Mouse (Mus musculus) forebrain, embryonic 11.5 days (tissue): ENCODE data around the gene Rad18. TPM values are rescaled to one million over a fixed set of nuclear protein-coding genes. Genes with fewer than 3 reads are reported as not detected.

Source experiments
- ATAC-seq: fragments of 200-750 bp; cut with Nextera tagmentation; replicated peaks from 2 replicates; pipeline ENCODE4 v1.8.0; 2017; ENCODE audit warnings: moderate TSS enrichment; ENCODE audit not compliant: low FRiP score
- DNase-seq: peaks from one replicate; pipeline ENCODE4 v3.0.0-alpha.2; 2017; ENCODE audit warnings: low spot score
- H3K27ac ChIP-seq: fragments of 300-500 bp; sonication (generic); 2 replicates; pipeline ENCODE4 v1.5.1; 2014; ENCODE audit warnings: low read depth, low read length
- H3K27me3 ChIP-seq: fragments of 300-500 bp; sonication (generic); 2 replicates; pipeline ENCODE4 v1.6.1; 2014; ENCODE audit warnings: mild to moderate bottlenecking, low read length, mixed read lengths; ENCODE audit not compliant: control insufficient read depth, insufficient read depth
- H3K36me3 ChIP-seq: fragments of 300-500 bp; sonication (generic); 2 replicates; pipeline ENCODE4 v1.6.1; 2014; ENCODE audit warnings: mild to moderate bottlenecking, low read length, moderate library complexity, mixed read lengths; ENCODE audit not compliant: control insufficient read depth, insufficient read depth
- H3K4me1 ChIP-seq: fragments of 300-500 bp; sonication (generic); replicated peaks from 2 replicates; pipeline ENCODE4 v1.6.1; 2014; ENCODE audit warnings: low read length, mixed read lengths; ENCODE audit not compliant: control insufficient read depth, insufficient read depth
- H3K4me2 ChIP-seq: fragments of 300-500 bp; sonication (generic); 2 replicates; pipeline ENCODE4 v1.6.1; 2014; ENCODE audit warnings: low read depth, mild to moderate bottlenecking, low read length, moderate library complexity, mixed read lengths; ENCODE audit not compliant: severe bottlenecking
- H3K4me3 ChIP-seq: fragments of 300-500 bp; sonication (generic); 2 replicates; pipeline ENCODE4 v1.5.1; 2014; ENCODE audit warnings: low read depth, low read length
- H3K9ac ChIP-seq: fragments of 300-500 bp; sonication (generic); 2 replicates; pipeline ENCODE4 v1.6.1; 2014; ENCODE audit warnings: low read length
- H3K9me3 ChIP-seq: fragments of 300-500 bp; sonication (generic); 2 replicates; pipeline ENCODE4 v1.6.1; 2016; ENCODE audit warnings: low read length, mixed read lengths; ENCODE audit not compliant: control insufficient read depth
- WGBS: fragments of 180-500 bp; shearing (Covaris S2); extraction: QIAGEN DNeasy Blood & Tissue Kit; methylation state at CpG from one replicate; pipeline ENCODE4 v1.1.7; 2014; 5-methylcytosine and 5-hydroxymethylcytosine counted together
- polyA plus RNA-seq: library from polyadenylated mRNA; unstranded; fragments of >200 nt; fragmentation: Nextera tagmentation; extraction: Ambion mirVana; gene quantifications from 2 replicates; pipeline ENCODE4 v1.2.1, GENCODE M21; 2014

Gene Rad18
- 47.5 and 54.1 TPM in 2 replicates for polyA plus RNA-seq

DNA sequence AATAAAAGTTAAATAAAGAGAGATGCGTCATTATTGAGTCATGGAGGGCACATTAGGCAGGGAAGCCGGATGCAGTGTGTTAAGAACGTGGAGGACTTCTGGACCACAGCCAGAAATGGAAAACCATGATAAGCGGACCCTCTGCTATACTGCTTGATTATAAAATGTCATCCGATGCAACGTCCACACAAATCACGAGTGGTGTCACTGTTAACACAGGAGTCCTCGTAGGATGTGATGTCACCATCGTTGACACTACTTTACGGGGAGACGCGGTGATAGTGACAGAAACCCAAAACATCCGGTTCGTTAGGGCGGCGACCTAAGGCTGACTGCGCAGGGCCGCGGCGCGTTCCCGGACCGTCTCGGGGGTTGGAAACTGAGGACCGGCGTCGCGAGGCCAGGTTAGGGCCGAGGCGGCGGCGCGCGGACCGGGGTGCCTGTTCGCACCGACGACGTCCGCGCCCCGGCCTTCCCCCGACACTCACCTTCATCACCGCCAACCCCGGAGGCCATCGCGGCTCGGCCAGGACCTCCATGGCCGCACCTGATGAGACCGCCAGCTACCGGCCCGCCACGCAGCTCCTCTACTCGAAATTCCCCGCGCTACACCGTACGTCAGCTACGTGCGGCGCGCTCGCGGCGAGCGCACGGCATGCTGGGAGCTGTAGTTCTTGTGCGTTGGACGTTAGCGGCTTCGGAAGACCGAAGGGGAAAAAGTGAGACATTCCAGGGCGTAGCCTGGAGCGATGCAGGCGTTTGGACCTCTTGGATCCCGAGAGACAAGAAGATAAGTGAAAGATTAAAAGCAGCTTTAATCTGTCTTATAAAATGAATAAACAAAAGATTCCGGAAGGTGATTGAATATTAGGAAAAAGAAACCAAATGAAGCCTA lies at the start of gene Rad18:
TSS of gene Rad18 (minus strand) at position 631 of the 895 bp plus-strand sequence.
- no peaks in the 10 kb centered on the region for H3K36me3 ChIP-seq
- H3K9me3 ChIP-seq = no peaks in the 10 kb centered on the region
- H3K9ac ChIP-seq = peak within 1 kb of the TSS; percentile 76
- peak within 1 kb of the TSS; percentile 71 for H3K4me2 ChIP-seq
- ATAC-seq = peak; percentile 95
- under 1% methylated on average over 77 of the region's 77 CpGs for WGBS
- H3K27ac ChIP-seq = 0 out of 2 replicates have a peak within 1 kb of the TSS, but pooled peaks have one; percentile 37
- peak; percentile 92 for DNase-seq
- H3K27me3 ChIP-seq = no peaks in the 10 kb centered on the region
- peak within 1 kb of the TSS; percentile 73 for H3K4me3 ChIP-seq
- H3K4me1 ChIP-seq = 0 out of 2 replicates have a peak, but pooled peaks cover 2% of the 10 kb centered on the region

GRCm38 (mm10) chr6:112742297-112742696 lies 45.8 kb upstream of the Rad18 start:
- Histone ChIP-seq H3K27ac (no peak overlapping the region), H3K27me3 (no peaks in the 10 kb centered on the region), H3K4me3 (no peak overlapping the region), H3K9me3 (no peaks in the 10 kb centered on the region), H3K4me2 (no peak overlapping the region), H3K9ac (no peak overlapping the region), H3K36me3 (peaks cover 8% of the 10 kb centered on the region), H3K4me1 (no peaks in the 10 kb centered on the region)
- no peak for ATAC-seq
- WGBS = 81% methylated on average over 2 of the region's 2 CpGs
- DNase-seq = no peak

DNA sequence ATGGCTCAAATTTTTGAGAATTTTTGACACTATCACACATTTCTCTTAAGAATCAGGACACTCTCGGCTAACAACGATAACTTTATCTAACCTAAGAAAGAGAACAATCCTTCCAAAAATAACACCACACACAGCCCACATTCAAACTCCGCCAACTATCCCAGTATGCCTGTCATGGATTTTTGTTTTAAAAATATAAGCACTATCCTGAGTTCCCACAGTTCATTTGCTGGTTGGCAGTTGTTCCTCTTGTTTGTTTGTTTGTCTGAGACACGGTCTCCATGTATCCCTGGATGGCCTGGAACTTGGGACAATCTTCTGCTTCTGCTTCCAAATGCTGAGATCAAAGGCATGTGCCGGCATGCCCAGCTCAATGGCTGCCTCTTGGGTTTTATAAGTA lies 45.3 kb upstream of the Rad18 start:
- Histone ChIP-seq H3K9ac (no peak overlapping the region), H3K9me3 (no peaks in the 10 kb centered on the region), H3K27ac (no peak overlapping the region), H3K27me3 (no peaks in the 10 kb centered on the region), H3K4me2 (no peak overlapping the region), H3K36me3 (peaks cover 11% of the 10 kb centered on the region), H3K4me3 (no peak overlapping the region), H3K4me1 (no peaks in the 10 kb centered on the region)
- ATAC-seq (no peak), DNase-seq (no peak)
- WGBS = 95% methylated on average over 5 of the region's 5 CpGs

GRCm38 (mm10) chr6:112739635-112740034 lies 43.1 kb upstream of the Rad18 start:
- Histone ChIP-seq H3K36me3 (peaks cover 22% of the 10 kb centered on the region), H3K4me1 (no peaks in the 10 kb centered on the region), H3K27ac (no peak overlapping the region), H3K4me2 (no peak overlapping the region), H3K9ac (no peak overlapping the region), H3K9me3 (no peaks in the 10 kb centered on the region), H3K4me3 (no peak overlapping the region), H3K27me3 (no peaks in the 10 kb centered on the region)
- no peak for ATAC-seq
- WGBS = 97% methylated on average over 3 of the region's 3 CpGs
- DNase-seq = no peak

DNA sequence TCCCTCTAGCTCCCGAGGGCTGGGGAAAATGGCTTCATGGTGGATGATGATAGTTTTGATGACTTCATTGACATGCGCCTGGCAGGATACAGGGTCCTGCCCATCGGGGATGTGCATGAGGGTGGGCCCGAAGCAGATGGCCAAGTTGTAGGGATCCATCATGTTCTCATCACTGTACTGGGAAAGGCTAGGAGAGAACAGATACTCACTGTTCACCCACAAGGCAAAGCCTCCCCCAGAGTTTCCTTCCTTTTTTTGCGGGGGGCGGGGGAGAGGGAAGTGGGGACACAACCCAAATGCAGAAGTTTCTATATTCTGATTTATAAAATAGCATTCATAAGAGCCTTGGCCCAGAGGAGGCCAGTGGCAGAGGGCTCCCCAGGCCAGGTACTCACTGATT lies 42.4 kb upstream of the Rad18 start:
- Histone ChIP-seq H3K27me3 (no peaks in the 10 kb centered on the region), H3K36me3 (peaks cover 22% of the 10 kb centered on the region), H3K27ac (no peak overlapping the region), H3K4me2 (no peak overlapping the region), H3K9me3 (no peaks in the 10 kb centered on the region), H3K4me1 (no peaks in the 10 kb centered on the region), H3K9ac (no peak overlapping the region), H3K4me3 (no peak overlapping the region)
- 90% methylated on average over 6 of the region's 6 CpGs for WGBS
- DNase-seq = no peak
- no peak for ATAC-seq

- Histone ChIP-seq H3K4me1 (no peaks in the 10 kb centered on the region), H3K36me3 (peaks cover 23% of the 10 kb centered on the region), H3K4me2 (no peak overlapping the region), H3K27me3 (no peaks in the 10 kb centered on the region), H3K9me3 (no peaks in the 10 kb centered on the region; the same call in 1 of the 2 replicates), H3K4me3 (no peak overlapping the region), H3K9ac (no peak overlapping the region), H3K27ac (no peak overlapping the region)
- no peak for ATAC-seq
- 96% methylated on average over 3 of the region's 3 CpGs for WGBS
- DNase-seq = no peak
Measured at GRCm38 (mm10) chr6:112736471-112736870, 40.0 kb upstream of the Rad18 start.

GRCm38 (mm10) chr6:112735054-112735453 lies 38.6 kb upstream of the Rad18 start:
- H3K27me3 ChIP-seq = no peaks in the 10 kb centered on the region
- H3K4me3 ChIP-seq = no peak overlapping the region
- H3K36me3 ChIP-seq = peaks cover 22% of the 10 kb centered on the region
- no peak overlapping the region for H3K4me2 ChIP-seq
- H3K9ac ChIP-seq = no peak overlapping the region
- no peak for DNase-seq
- WGBS = 66% methylated on average over 2 of the region's 2 CpGs
- no peaks in the 10 kb centered on the region; the same call in 1 of the 2 replicates for H3K9me3 ChIP-seq
- no peak; the same call in 1 of the 2 replicates for ATAC-seq
- no peak overlapping the region for H3K27ac ChIP-seq
- H3K4me1 ChIP-seq = no peaks in the 10 kb centered on the region

DNA sequence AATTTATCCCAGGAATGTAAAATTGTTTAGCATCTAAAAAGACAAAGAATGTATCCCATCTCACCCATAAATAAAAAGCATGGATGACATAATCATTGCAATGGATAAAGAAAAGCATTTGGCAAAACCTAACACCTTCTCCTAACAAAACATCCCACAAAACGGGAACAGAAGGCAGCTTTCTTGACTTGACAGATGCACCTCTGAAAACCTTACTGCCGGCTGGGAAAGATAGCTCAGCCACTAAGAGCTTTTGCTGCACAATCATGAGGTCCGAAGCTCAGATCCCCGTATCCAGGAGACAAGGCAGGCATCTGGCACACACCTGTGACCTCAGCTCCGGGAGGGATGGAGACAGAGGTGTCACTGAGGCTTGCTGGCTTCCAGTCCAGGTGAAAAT lies 37.5 kb upstream of the Rad18 start:
- Histone ChIP-seq H3K4me3 (no peak overlapping the region), H3K27ac (no peak overlapping the region), H3K4me1 (peaks cover 4% of the 10 kb centered on the region), H3K9me3 (no peaks in the 10 kb centered on the region; the same call in 1 of the 2 replicates), H3K36me3 (peaks cover 20% of the 10 kb centered on the region), H3K27me3 (no peaks in the 10 kb centered on the region), H3K9ac (no peak overlapping the region), H3K4me2 (no peak overlapping the region)
- WGBS = 82% methylated on average over 5 of the region's 5 CpGs
- no peak for ATAC-seq
- no peak for DNase-seq
